Mouse (Mus musculus): ENCODE data around the gene Gm49355.

Gm49355 gene

DNA sequence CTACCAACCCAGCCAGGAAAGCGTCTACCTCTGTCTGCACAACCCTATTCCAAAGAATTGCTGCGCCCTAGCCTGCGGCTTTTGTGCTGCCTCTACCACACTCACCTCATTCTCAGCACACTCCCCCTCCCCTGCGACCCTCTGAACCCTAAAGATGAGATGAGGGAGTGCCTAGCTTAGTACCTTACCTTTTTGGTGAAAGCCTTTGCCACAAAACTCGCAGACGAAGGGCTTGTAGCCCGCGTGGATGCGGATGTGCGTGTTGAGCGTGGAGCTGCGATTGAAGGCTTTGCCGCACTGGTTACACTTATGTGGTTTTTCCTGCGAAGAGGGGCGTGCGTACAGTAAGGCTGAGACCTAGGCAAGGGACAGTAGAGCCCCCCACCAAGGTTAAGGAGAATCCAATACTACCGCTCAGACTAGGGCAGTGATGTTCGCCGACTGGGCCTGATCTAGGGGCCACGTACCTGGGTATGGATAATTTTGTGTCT, 59.7 kb downstream of the Gm49355 start:
- DNase-seq, result no peak

DNA sequence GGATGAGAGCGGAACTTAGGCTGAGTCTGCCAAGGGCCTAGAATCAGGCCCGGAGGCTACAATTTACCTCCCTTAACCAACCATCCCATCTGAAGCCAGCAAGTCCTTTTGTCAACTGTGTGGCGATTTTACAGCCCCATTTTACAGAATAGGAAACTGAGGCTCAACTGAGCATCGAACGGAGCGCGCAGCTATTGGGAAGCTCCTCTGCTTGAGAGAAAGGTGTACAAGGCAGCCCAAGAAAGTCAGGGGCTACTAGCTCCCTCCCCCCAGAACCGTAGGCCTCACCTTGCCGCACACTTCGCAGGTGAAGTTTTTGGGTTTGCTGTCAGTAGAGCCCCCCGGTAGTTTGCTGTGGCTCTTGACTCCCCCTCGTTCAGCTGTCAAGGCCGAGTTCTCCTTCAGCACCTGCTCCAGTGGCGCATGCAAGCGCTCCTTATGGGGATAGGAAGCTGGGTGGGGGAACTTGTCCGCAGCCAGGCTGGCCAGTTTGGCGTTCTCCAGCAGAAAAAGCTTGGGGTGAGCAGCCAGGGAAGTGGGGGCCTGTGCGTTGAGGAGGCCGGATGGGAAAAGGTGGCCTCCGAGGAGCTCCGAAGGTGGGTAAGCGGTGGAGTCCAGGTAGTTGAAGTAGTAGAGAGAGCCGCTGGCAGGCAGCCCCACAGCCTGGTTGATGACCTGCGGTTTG, 60.4 kb downstream of the Gm49355 start:
- peak in 1 of 2 experiments; percentile 32 for DNase-seq

DNA sequence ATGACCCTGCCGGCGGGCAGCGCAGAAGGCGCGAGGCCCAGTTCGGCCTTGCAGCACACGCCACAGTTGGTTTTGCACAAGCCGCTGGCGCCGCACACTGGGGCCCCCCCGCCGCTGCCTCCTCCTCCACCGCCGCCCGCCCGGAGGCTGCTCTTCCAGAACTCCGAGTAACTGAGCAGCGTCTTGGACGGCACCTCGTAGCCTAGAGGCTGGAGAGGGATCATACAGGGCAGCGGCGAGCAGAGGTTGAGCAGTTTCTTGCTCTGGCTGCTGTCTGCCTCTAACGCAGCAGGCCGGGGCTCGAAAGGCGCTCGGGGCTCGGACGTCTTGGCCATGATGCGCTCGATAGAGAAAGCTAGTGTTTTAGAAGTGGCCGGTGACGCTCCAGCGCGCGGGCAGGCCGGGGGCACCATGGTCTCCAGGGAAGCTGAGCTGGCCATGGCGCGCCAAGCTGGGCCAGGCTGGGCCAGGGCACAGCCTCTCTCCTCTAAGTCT, 61.0 kb downstream of the Gm49355 start:
- no peak for DNase-seq

DNA sequence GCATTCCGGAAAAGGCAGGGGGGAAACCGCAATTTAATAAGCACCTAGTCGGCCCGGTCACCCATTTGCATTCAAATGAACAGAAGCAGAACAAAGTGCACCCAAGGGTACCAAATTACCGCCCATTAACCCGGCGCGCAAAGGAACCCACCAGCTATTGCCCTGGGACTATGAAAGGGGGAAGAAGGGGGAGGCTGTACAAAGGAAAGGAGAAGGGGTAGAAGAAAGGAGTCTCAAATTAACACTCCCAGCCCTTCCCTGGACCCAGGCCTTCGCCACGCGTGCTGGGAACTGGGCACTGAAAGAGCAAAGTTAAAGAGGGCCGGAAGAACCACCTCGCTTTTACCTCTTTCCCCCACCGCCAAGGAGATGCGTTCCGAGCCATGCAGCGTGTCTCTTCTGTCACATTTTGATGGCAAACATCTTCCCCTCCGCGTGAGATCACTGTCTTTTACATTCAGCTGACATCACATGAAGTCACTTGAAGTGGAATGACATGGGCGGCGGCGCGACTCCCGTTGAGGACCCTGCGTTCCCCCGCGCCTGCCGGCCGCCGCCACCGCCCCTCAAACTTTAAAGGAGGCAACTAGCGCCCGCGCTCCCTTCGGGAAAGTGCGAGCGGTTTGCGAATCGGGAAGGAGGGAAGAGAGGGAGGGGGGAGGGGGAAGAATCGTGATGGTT, 61.6 kb downstream of the Gm49355 start:
- DNase-seq, result no peak

DNA sequence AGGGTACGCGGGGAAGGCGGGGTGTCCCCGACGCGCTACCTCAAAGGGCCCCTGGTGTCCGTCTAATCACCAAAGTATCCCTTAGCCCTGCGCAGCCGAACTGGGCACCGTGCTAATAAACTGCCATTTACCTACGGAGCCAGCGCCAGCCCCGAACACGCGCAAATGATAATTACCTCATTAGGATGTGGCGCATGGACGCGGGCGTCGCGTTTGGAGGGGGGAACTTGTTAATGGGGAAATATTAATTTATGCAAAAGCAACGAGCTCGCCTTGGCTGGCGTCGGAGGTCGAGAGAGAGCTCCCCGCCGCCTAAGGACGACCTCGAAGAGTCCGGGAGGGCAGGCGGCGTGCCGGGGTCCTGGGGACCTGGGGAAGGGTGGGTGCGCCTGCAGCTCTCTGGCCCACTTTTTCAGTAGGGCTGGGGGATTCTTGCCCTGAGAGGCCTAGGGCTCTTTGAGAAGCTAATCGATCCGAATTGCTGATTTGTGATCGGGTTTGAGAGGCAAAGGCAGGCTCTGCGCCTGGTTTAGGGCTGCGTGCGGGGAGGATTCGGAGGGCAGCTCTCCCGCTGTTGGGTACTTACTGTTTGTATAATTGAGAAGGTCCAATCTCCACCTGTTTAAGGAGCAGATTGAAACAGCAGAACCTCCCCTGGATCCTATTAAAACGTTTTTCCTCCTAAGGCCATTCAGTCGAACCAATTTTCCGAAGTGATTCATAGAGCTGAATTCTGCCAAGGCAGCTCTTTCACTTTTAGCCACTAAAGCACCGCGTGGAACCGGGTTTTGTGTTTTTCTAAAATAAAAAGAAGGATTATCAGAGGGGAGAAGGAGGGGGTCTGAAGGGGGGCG, 62.5 kb downstream of the Gm49355 start:
- DNase-seq, result no peak

DNA sequence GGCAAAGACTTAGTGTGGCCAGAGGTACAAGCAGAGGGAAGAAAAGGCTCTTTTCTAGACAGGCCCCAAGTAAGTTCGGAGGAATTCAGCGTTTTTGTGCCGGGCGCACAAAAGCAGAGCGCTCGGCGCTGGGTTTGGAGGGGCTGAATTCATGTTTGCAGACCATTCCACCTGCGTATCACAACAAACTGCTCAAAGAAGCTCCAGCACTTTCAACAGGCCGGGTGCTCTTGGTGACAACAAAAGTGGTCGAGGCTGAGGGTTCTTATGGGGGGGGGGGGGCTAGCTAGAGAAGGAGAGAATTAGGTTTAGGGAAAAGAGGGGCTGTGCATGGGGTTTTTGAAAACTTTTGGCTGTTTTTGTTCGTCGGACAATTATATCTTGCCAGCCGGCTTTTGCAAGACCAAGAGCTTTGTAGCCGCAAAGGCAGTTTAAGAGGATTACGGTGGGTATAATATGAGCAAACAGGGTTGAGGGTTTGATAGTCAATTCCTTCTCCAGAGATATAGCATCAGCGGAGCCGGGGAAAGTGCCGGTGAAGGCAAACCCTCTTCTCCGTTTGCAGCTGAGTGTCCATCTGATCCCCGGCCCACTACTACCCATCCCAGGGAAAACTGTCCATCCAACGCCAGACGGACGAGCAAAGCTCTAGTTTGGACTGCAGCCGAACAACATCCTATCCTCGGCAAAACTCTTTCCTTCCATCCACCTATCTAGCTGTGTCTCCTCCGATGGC, 63.3 kb downstream of the Gm49355 start:
- no peak for DNase-seq

DNA sequence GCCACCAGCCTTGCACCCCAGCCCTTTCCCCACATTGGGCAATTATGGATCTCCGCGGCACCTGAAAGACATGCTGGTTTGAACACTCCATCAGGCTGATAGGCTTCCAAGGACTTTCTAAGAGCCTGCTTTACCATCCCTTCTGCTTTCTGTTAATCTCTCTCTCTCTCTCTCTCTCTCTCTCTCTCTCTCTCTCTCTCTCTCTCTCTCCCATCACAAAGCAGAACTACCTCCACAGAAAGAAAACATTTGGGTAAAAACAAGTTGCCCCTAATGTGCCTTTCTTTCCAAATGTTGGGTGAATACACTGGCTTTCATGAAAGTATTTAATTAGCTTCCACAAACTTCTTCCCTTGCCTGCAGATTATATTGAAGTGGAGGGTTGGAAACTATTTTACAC, 64.3 kb downstream of the Gm49355 start, which contains the start of gene Fezf2:
Gene Fezf2, minus strand, starts transcription at position 101 of the 400 bp plus-strand sequence.
- no peak for DNase-seq

DNA sequence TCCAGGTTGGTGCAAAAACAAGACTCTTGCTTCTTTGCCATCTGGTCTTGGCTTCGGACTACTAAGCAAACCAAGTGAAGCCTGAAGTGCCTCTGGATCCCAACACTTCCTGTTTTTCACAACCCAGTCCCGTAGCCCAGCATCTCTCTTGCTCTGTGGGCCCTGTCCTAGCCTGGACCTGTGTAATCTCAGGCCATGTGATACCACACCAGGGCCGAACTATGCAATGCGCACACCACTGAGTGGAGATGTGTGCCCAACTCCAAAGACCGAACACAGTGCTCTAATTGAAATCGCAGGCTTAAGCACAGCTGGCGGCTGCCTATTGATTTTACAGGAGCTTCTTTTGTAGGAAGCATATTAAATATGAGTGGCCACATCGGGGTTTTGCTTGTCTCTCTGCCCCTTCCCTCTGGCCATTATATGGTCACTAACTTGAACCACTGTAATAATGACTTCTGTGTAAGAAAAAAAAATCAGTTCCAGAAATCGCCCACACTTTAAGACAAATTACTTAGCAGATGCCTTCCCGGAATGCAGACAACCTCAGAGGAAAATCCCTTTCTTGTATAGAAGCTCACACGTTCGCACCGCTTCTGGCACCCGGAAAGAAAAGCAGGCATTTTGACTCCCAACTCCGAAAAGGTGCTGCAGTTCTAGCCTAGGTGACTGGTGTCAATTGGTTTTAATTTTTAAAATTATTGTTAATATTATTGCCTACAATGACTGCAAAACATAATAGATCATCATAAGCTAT, 65.7 kb downstream of the Gm49355 start:
- DNase-seq, result no peak

DNA sequence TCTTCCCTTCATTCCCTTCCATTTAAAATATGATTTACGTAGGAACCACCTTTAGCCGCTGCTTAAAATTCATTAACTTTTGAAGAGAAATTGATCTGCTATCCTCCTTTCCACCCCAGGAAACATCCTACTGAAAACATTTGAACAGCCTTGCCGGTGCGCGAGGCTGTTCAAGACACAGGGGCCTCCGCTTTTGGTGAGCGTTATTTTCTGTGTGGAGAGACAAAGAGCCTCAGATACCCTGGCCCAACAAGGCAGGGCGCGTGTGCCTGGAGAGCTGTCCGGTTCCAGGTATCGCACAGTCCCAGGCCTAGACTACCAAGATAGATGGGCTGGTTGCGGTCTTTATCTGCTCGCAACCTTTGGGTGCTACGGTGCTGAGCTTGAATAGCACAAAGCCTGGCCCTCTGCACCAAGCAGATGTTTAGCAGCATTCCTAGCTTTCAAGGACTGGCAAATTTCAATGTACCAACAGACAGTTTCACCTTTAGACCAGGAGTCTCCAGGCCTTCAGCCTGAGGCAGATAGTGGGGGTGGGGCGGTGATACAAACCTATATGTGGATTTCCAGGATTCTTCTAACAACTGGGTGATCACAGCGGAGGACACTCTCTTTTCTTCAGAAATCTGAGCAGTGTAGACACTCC, 66.6 kb downstream of the Gm49355 start:
- DNase-seq, result no peak

Data from kidney, adult 8-10 months (tissue).